Mouse (Mus musculus): ENCODE measurements at regions not wholly inside any gene's neighbourhood (a gene's known extent, or its start where the extent isn't known, plus 50 kb on each side); places are given as distances from the start of the nearest gene placed in this dataset.

- TF ChIP-seq GATA1 (IDR thresholded peaks at IDR 0.05; ENCODE audit: borderline replicate concordance, low read length) (no peak), FLI1 (IDR thresholded peaks at IDR 0.05; ENCODE audit: low read length) (no peak)
These were observed 110.4 kb upstream of the Klf14 start for GRCm38 (mm10) chr6:31069243-31069642.

Measured in megakaryocyte, embryonic 14.5 days (primary cell).